Mouse (Mus musculus): ENCODE measurements around the gene Pmel. TPM values are rescaled to one million over a fixed set of nuclear protein-coding genes. Genes with fewer than 3 reads are reported as not detected.

Gene Pmel
- total and polyA plus RNA-seq, 3 experiments = 0.15 to 0.45 TPM; not detected in 1

GRCm38 (mm10) chr10:128664808-128665207 lies 39.2 kb upstream of the Pmel start:
- Histone ChIP-seq H3K79me2 (ENCODE audit: control insufficient read depth, insufficient read depth, low read length, poor library complexity) (no peaks in the 10 kb centered on the region), H3K27ac (ENCODE audit: control insufficient read depth, low read depth, low read length) (no peak overlapping the region), H3K36me3 (ENCODE audit: control insufficient read depth in 1 of 2, insufficient read depth in 2 of 2, low read length in 2 of 2) (peaks cover 0 to 31% of the 10 kb centered on the region in 2 experiments; a peak in 2 of 4 replicates), H3K9me3 (replicated peaks; ENCODE audit: insufficient read depth, low read length) (no peaks in the 10 kb centered on the region), H3K4me1 (ENCODE audit: control insufficient read depth in 1 of 2, insufficient read depth in 2 of 2, low read length in 2 of 2) (peaks cover 13 to 20% of the 10 kb centered on the region in 2 experiments), H3K27me3 (ENCODE audit: control insufficient read depth in 1 of 2, insufficient read depth in 2 of 2, low read length in 2 of 2) (no peaks in the 10 kb centered on the region), H3K4me3 (ENCODE audit: control insufficient read depth in 1 of 2, insufficient read depth in 1 of 2, low read depth in 2 of 2, low read length in 2 of 2) (no peak overlapping the region), H3K9ac (ENCODE audit: control insufficient read depth, low read depth, low read length, poor library complexity, severe bottlenecking) (no peak overlapping the region)
- DNase-seq (ENCODE audit: low read depth, low spot score) = peak; percentile 30
- no peak for TF ChIP-seq ZKSCAN1 (IDR thresholded peaks at IDR 0.05; ENCODE audit: low read depth, low read length)
- peak; percentile 41; a peak in 2 of 4 replicates for TF ChIP-seq EP300 (IDR thresholded peaks at IDR 0.05; ENCODE audit: low read depth in 1 of 2, low read length in 2 of 2)
- TF ChIP-seq GATA1 (IDR thresholded peaks at IDR 0.05; ENCODE audit: low read depth, low read length) = peak; percentile 46; the same call in 1 of the 2 replicates
- TF ChIP-seq ELF1 (IDR thresholded peaks at IDR 0.05; ENCODE audit: low read depth, low read length) = no peak
- TF ChIP-seq TCF12 (IDR thresholded peaks at IDR 0.05; ENCODE audit: low read depth, low read length) = peak; percentile 68; the same call in 1 of the 2 replicates
- TF ChIP-seq TAL1 (IDR thresholded peaks at IDR 0.05; ENCODE audit: low read length) = peak; percentile 56

GRCm38 (mm10) chr10:128665307-128665706 lies 38.7 kb upstream of the Pmel start:
- Histone ChIP-seq H3K9me3 (replicated peaks; ENCODE audit: insufficient read depth, low read length) (no peaks in the 10 kb centered on the region), H3K4me1 (ENCODE audit: control insufficient read depth in 1 of 2, insufficient read depth in 2 of 2, low read length in 2 of 2) (peaks cover 13 to 20% of the 10 kb centered on the region in 2 experiments), H3K4me3 (ENCODE audit: control insufficient read depth in 1 of 2, insufficient read depth in 1 of 2, low read depth in 2 of 2, low read length in 2 of 2) (no peak overlapping the region), H3K27ac (ENCODE audit: control insufficient read depth, low read depth, low read length) (no peak overlapping the region), H3K9ac (ENCODE audit: control insufficient read depth, low read depth, low read length, poor library complexity, severe bottlenecking) (no peak overlapping the region), H3K27me3 (ENCODE audit: control insufficient read depth in 1 of 2, insufficient read depth in 2 of 2, low read length in 2 of 2) (no peaks in the 10 kb centered on the region), H3K36me3 (ENCODE audit: control insufficient read depth in 1 of 2, insufficient read depth in 2 of 2, low read length in 2 of 2) (peaks cover 0 to 31% of the 10 kb centered on the region in 2 experiments; a peak in 2 of 4 replicates), H3K79me2 (ENCODE audit: control insufficient read depth, insufficient read depth, low read length, poor library complexity) (no peaks in the 10 kb centered on the region)
- peak; percentile 40 for DNase-seq (ENCODE audit: low read depth, low spot score)
- TF ChIP-seq TAL1 (IDR thresholded peaks at IDR 0.05; ENCODE audit: low read length) (no peak), HCFC1 (IDR thresholded peaks at IDR 0.05; ENCODE audit: low read depth, low read length) (no peak), MAFK (IDR thresholded peaks at IDR 0.05; ENCODE audit: borderline replicate concordance, low read depth, low read length) (no peak), GABPA (IDR thresholded peaks at IDR 0.05; ENCODE audit: low read depth, low read length) (no peak), EP300 (IDR thresholded peaks at IDR 0.05; ENCODE audit: low read depth in 1 of 2, low read length in 2 of 2) (peak; percentile 44 to 53; a peak in 2 of 4 replicates), POLR2AphosphoS5 (IDR thresholded peaks at IDR 0.05; ENCODE audit: borderline replicate concordance, low read depth, low read length) (no peak), NRF1 (IDR thresholded peaks at IDR 0.05; ENCODE audit: insufficient read depth, low read depth, low read length, poor library complexity, severe bottlenecking) (no peak), CTCF (IDR thresholded peaks at IDR 0.05 in 2 of 3, conservative IDR thresholded peaks at IDR 0.05 in 1 of 3; ENCODE audit: control insufficient read depth in 1 of 3, insufficient read depth in 1 of 3, low read depth in 2 of 3, low read length in 3 of 3, poor library complexity in 1 of 3, severe bottlenecking in 1 of 3) (no peak), SMC3 (IDR thresholded peaks at IDR 0.05; ENCODE audit: low read depth, low read length) (no peak), SIN3A (IDR thresholded peaks at IDR 0.05; ENCODE audit: low read length) (no peak), KAT2A (conservative IDR thresholded peaks at IDR 0.05; ENCODE audit: low read depth, low read length) (no peak), USF1 (IDR thresholded peaks at IDR 0.05; ENCODE audit: low read depth, low read length) (no peak), ETS1 (IDR thresholded peaks at IDR 0.05; ENCODE audit: low read depth, low read length) (0 out of 2 replicates have a peak, but pooled peaks have one; percentile 29), CHD1 (IDR thresholded peaks at IDR 0.05; ENCODE audit: low read depth, low read length) (no peak), ELF1 (IDR thresholded peaks at IDR 0.05; ENCODE audit: low read depth, low read length) (no peak), RCOR1 (IDR thresholded peaks at IDR 0.05; ENCODE audit: low read depth, low read length) (0 out of 2 replicates have a peak, but pooled peaks have one; percentile 16), BHLHE40 (IDR thresholded peaks at IDR 0.05; ENCODE audit: borderline replicate concordance, low read depth, low read length) (no peak), E2F4 (IDR thresholded peaks at IDR 0.05; ENCODE audit: borderline replicate concordance, low read depth, low read length) (no peak), POLR2A (IDR thresholded peaks at IDR 0.05; ENCODE audit: control insufficient read depth in 1 of 2, insufficient read depth in 1 of 2, low read depth in 1 of 2, low read length in 2 of 2, poor library complexity in 1 of 2) (no peak), ZC3H11A (IDR thresholded peaks at IDR 0.05; ENCODE audit: low read depth, low read length) (no peak), MXI1 (IDR thresholded peaks at IDR 0.05; ENCODE audit: low read depth, low read length) (no peak), MAX (IDR thresholded peaks at IDR 0.05; ENCODE audit: low read length) (no peak), MYC (IDR thresholded peaks at IDR 0.05; ENCODE audit: low read depth, low read length) (no peak), POLR2AphosphoS2 (IDR thresholded peaks at IDR 0.05; ENCODE audit: low read length) (no peak), RAD21 (IDR thresholded peaks at IDR 0.05; ENCODE audit: low read depth, low read length) (no peak), JUND (IDR thresholded peaks at IDR 0.05; ENCODE audit: low read depth, low read length) (no peak), USF2 (IDR thresholded peaks at IDR 0.05; ENCODE audit: borderline replicate concordance in 1 of 2, insufficient read depth in 1 of 2, low read depth in 1 of 2, low read length in 2 of 2) (no peak), GATA1 (IDR thresholded peaks at IDR 0.05; ENCODE audit: low read depth, low read length) (peak; percentile 67), ZKSCAN1 (IDR thresholded peaks at IDR 0.05; ENCODE audit: low read depth, low read length) (no peak), ZNF384 (IDR thresholded peaks at IDR 0.05; ENCODE audit: low read depth, low read length) (no peak)
